Mouse (Mus musculus) limb, embryonic 15.5 days (tissue): Measurements from ENCODE around the gene Kif18b. TPM values are rescaled to one million over a fixed set of nuclear protein-coding genes. Genes with fewer than 3 reads are reported as not detected.

ENCODE experiments used
- ATAC-seq: fragments of 200-750 bp; cut with Nextera tagmentation; 2 replicates; pipeline ENCODE4 v1.8.0; 2017; ENCODE audit warnings: low read depth, moderate TSS enrichment; ENCODE audit not compliant: insufficient number of reproducible peaks, low FRiP score, low TSS enrichment
- H3K27ac ChIP-seq: fragments of 300-500 bp; sonication (generic); 2 replicates; pipeline ENCODE4 v1.5.1; 2015; ENCODE audit warnings: moderate library complexity, mild to moderate bottlenecking, inconsistent platforms
- H3K27me3 ChIP-seq: fragments of 300-500 bp; sonication (generic); 2 replicates; pipeline ENCODE4 v1.6.1; 2015; ENCODE audit warnings: inconsistent platforms
- H3K36me3 ChIP-seq: fragments of 300-500 bp; sonication (generic); 2 replicates; pipeline ENCODE4 v1.6.1; 2015; ENCODE audit warnings: inconsistent platforms
- H3K4me1 ChIP-seq: fragments of 300-500 bp; sonication (generic); 2 replicates; pipeline ENCODE4 v1.6.1; 2015; ENCODE audit warnings: inconsistent platforms
- H3K4me2 ChIP-seq: fragments of 300-500 bp; sonication (generic); 2 replicates; pipeline ENCODE4 v1.6.1; 2015; ENCODE audit warnings: mild to moderate bottlenecking, inconsistent platforms
- H3K4me3 ChIP-seq: fragments of 300-500 bp; sonication (generic); 2 replicates; pipeline ENCODE4 v1.5.1; 2015; ENCODE audit warnings: mild to moderate bottlenecking, inconsistent platforms
- H3K9ac ChIP-seq: fragments of 300-500 bp; sonication (generic); 2 replicates; pipeline ENCODE4 v1.6.1; 2015; ENCODE audit warnings: inconsistent platforms
- H3K9me3 ChIP-seq: fragments of 300-500 bp; sonication (generic); 2 replicates; pipeline ENCODE4 v1.6.1; 2016; ENCODE audit warnings: inconsistent platforms
- WGBS: fragments of 180-500 bp; shearing (Covaris S2); methylation state at CpG from one replicate; pipeline ENCODE4 v1.1.7; 2015; 5-methylcytosine and 5-hydroxymethylcytosine counted together
- polyA plus RNA-seq: library from polyadenylated mRNA; unstranded; fragments of >200 nt; fragmentation: Nextera tagmentation; extraction: Ambion mirVana; gene quantifications from 2 replicates; pipeline ENCODE4 v1.2.1, GENCODE M21; 2015

The Kif18b gene
- 8.0 and 8.4 TPM in 2 replicates for polyA plus RNA-seq

GRCm38 (mm10) chr11:102924557-102925350 is at the start of gene Kif18b:
Kif18b (minus strand) TSS chr11:102925124.
- Histone ChIP-seq H3K4me1 (peaks cover 28% of the 10 kb centered on the region), H3K4me2 (peak within 1 kb of the TSS; percentile 74), H3K9ac (peak within 1 kb of the TSS; percentile 45), H3K27ac (peak within 1 kb of the TSS; percentile 91), H3K9me3 (no peaks in the 10 kb centered on the region), H3K36me3 (no peaks in the 10 kb centered on the region), H3K27me3 (no peaks in the 10 kb centered on the region), H3K4me3 (peak within 1 kb of the TSS; percentile 74)
- under 1% methylated on average over 62 of the region's 62 CpGs for WGBS
- ATAC-seq, result peak; percentile 88

DNA sequence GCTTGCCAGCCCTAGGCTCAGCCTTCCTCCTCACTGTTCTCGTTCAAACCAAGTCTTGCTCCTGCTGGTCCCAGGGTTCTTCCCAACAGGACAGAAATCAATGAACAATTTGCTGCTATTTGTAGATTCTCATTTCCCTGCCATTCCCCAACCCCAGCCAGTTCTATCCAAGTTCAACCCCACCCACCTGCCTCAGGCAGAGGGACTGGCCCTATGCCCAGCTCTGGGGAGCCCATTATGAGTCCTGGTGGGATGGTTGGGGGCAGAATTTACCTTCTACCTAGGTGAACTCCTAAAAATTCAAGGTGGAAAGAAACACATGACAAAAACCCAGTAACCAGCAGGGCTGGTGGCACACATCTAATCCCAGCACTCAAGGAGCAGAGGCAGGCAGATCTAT is 47.4 kb upstream of the Kif18b start:
- no peak overlapping the region for H3K27ac ChIP-seq
- peaks cover 7% of the 10 kb centered on the region; the same call in 1 of the 2 replicates for H3K27me3 ChIP-seq
- no peak overlapping the region for H3K4me2 ChIP-seq
- 28% methylated on average over 1 of the region's 1 CpGs for WGBS
- H3K4me3 ChIP-seq, result no peak overlapping the region
- no peak overlapping the region for H3K9ac ChIP-seq
- no peaks in the 10 kb centered on the region for H3K36me3 ChIP-seq
- peaks cover 14% of the 10 kb centered on the region for H3K4me1 ChIP-seq
- ATAC-seq, result no peak
- no peaks in the 10 kb centered on the region for H3K9me3 ChIP-seq

DNA sequence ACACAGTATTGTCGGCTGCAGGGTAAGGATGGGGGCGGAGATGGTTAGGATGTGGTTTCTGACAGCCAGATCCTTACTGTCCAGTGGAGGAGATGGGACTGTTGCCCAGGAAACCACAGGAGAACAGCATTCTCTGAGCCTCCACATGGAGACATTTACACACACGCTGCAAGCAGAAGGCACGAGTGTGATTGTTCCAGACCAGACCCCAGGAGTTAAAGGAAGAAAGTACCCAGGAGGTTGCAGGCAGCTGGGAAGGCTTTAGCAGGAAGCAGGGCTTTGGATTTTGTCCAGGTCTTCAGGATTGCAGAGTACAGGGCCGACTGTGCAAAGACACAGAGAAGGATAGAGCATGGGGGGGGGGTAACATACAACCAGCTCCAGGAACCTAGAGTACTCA is 46.7 kb upstream of the Kif18b start:
- Histone ChIP-seq H3K4me1 (peaks cover 14% of the 10 kb centered on the region), H3K4me2 (no peak overlapping the region), H3K9me3 (no peaks in the 10 kb centered on the region), H3K36me3 (no peaks in the 10 kb centered on the region), H3K9ac (0 out of 2 replicates have a peak overlapping the region, but pooled peaks have one; percentile 20), H3K27me3 (peaks cover 8% of the 10 kb centered on the region; the same call in 1 of the 2 replicates), H3K27ac (no peak overlapping the region), H3K4me3 (no peak overlapping the region)
- 32% methylated on average over 5 of the region's 5 CpGs for WGBS
- no peak for ATAC-seq

GRCm38 (mm10) chr11:102964547-102965091 is 39.7 kb upstream of the Kif18b start:
- Histone ChIP-seq H3K4me2 (no peak overlapping the region), H3K4me3 (no peak overlapping the region), H3K4me1 (peaks cover 17% of the 10 kb centered on the region), H3K9ac (no peak overlapping the region), H3K27ac (no peak overlapping the region), H3K9me3 (no peaks in the 10 kb centered on the region), H3K27me3 (peaks cover 5% of the 10 kb centered on the region; the same call in 1 of the 2 replicates), H3K36me3 (no peaks in the 10 kb centered on the region)
- ATAC-seq, result no peak
- 70% methylated on average over 16 of the region's 16 CpGs for WGBS

- Histone ChIP-seq H3K4me3 (0 out of 2 replicates have a peak overlapping the region, but pooled peaks have one; percentile 9), H3K27me3 (peaks cover 5% of the 10 kb centered on the region; the same call in 1 of the 2 replicates)
- WGBS, result 19% methylated on average over 24 of the region's 24 CpGs
Observed at GRCm38 (mm10) chr11:102963855-102964546, 39.1 kb upstream of the Kif18b start.

DNA sequence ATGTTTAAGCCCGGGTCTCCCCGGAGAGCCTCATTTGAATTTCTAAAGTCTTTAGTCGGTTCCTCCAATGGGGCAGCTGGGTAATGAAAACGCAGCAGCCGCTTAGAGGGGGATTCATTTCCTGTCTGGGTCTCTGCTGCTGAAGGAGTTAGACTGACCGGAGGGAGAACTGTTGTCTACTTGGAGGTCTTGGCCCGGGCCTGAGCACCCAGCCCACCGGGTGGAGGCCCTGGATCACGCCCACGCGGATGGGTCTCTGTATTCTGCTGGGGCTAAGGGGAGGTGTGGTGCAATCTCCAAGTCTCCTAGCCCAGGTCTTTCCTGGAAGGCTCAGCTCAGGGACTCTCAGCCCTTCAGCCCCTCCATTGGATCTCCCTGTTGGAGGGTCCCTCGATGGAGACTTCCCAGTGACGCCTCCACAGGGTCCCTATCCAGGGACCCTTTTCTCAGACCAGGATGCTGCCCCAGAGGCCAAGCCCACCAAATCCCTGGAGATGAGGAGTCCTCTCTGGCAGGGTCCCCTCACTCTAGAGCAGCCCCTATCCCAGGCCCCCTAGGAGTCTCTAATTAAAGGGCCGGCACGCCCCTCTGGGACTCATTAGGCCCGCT is 38.4 kb upstream of the Kif18b start:
- WGBS, result 9% methylated on average over 16 of the region's 16 CpGs
- Histone ChIP-seq H3K27ac (0 out of 2 replicates have a peak overlapping the region, but pooled peaks have one; percentile 1), H3K9me3 (no peaks in the 10 kb centered on the region), H3K9ac (no peak overlapping the region), H3K36me3 (no peaks in the 10 kb centered on the region), H3K4me1 (peaks cover 17% of the 10 kb centered on the region), H3K4me3 (0 out of 2 replicates have a peak overlapping the region, but pooled peaks have one; percentile 9), H3K4me2 (peak overlapping the region; percentile 0), H3K27me3 (peaks cover 5% of the 10 kb centered on the region; the same call in 1 of the 2 replicates)
- ATAC-seq, result no peak

More at GRCm38 (mm10) chr11:102963855-102964546, 39.1 kb upstream of the Kif18b start:
- no peak for ATAC-seq
- Histone ChIP-seq H3K36me3 (no peaks in the 10 kb centered on the region), H3K9me3 (no peaks in the 10 kb centered on the region), H3K9ac (no peak overlapping the region), H3K27ac (no peak overlapping the region), H3K4me1 (peaks cover 17% of the 10 kb centered on the region), H3K4me2 (peak overlapping the region; percentile 0)

- peaks cover 17% of the 10 kb centered on the region for H3K4me1 ChIP-seq
- H3K27ac ChIP-seq, result no peak overlapping the region
- no peaks in the 10 kb centered on the region for H3K9me3 ChIP-seq
- no peak overlapping the region for H3K9ac ChIP-seq
- 40% methylated on average over 7 of the region's 7 CpGs for WGBS
- H3K4me3 ChIP-seq, result no peak overlapping the region
- no peaks in the 10 kb centered on the region for H3K36me3 ChIP-seq
- peaks cover 5% of the 10 kb centered on the region; the same call in 1 of the 2 replicates for H3K27me3 ChIP-seq
- peak overlapping the region; percentile 0 for H3K4me2 ChIP-seq
- no peak for ATAC-seq
Observed at GRCm38 (mm10) chr11:102962861-102963245, 37.9 kb upstream of the Kif18b start.

- peaks cover 17% of the 10 kb centered on the region for H3K4me1 ChIP-seq
- 91% methylated on average over 4 of the region's 4 CpGs for WGBS
Observed at GRCm38 (mm10) chr11:102961082-102961481, 36.2 kb upstream of the Kif18b start.

DNA sequence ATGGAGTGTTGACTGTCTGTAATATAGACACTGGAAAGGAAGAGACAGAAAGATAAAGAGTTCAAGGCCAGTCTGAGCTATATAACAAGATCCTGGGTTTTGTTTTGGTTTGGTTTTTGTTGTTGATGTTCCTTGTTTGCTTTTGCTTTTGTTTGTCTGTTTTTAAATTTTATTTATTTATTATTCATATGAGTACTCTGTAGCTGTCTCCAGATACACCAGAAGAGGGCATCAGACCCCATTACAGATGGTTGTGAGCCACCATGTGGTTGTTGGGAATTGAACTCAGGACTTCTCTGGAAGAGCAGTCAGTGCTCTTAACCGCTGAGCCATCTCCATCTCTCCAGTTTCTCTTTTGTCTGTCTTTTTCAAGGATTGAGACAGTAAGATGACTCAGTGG is 33.9 kb upstream of the Kif18b start:
- Histone ChIP-seq H3K4me1 (peaks cover 15% of the 10 kb centered on the region), H3K4me3 (no peak overlapping the region), H3K27ac (no peak overlapping the region), H3K27me3 (peaks cover 4% of the 10 kb centered on the region), H3K9ac (no peak overlapping the region), H3K36me3 (no peaks in the 10 kb centered on the region), H3K4me2 (no peak overlapping the region), H3K9me3 (no peaks in the 10 kb centered on the region)
- 83% methylated on average over 1 of the region's 1 CpGs for WGBS
- no peak for ATAC-seq

More at GRCm38 (mm10) chr11:102961082-102961481, 36.2 kb upstream of the Kif18b start:
- Histone ChIP-seq H3K27ac (no peak overlapping the region), H3K9ac (no peak overlapping the region), H3K36me3 (no peaks in the 10 kb centered on the region), H3K4me2 (no peak overlapping the region), H3K4me3 (no peak overlapping the region), H3K9me3 (no peaks in the 10 kb centered on the region), H3K27me3 (no peaks in the 10 kb centered on the region)
- no peak for ATAC-seq

DNA sequence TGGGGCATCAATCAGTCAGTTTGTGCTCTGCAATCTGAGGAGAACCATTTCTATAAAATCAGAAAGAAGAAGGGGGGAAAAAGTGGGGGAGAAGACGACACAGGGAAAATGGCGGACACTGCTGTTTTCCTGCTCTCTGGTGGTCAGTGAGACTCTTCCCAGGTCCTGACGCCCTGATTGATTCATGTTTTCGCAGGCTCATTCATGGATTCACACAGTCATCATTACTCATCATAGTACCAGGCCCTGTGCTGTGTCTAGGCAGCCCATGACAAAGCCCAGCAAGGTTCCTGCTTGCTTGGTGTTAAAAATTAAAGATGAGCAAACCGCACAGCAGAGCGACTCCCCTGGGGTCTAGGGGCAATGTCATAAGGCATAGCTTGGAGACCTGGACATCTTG is 33.5 kb upstream of the Kif18b start:
- 86% methylated on average over 6 of the region's 6 CpGs for WGBS
- Histone ChIP-seq H3K9ac (no peak overlapping the region), H3K36me3 (no peaks in the 10 kb centered on the region), H3K9me3 (no peaks in the 10 kb centered on the region), H3K4me3 (no peak overlapping the region), H3K4me1 (peaks cover 11% of the 10 kb centered on the region), H3K27me3 (peaks cover 5% of the 10 kb centered on the region), H3K4me2 (no peak overlapping the region), H3K27ac (no peak overlapping the region)
- ATAC-seq, result no peak

DNA sequence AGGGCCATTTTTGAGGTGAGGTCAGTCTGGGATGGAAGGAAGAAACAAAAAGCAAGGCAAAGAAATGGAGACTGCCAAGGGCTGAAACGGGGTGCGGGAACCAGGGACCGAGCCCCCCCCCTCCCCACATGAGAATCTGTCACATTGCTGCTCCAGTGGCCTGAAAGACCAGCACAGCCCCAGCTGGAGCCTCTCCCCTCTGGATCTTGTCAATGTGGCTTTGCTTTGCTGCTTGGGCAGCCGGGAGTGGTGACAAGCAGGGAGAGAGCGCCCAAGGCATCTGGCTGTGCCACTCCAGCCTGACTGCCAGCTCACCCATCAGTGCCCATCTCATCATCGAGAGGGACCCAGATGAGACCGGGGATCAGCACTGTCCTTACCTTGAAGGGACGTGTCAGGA is 32.8 kb upstream of the Kif18b start:
- Histone ChIP-seq H3K36me3 (no peaks in the 10 kb centered on the region), H3K4me1 (peaks cover 4% of the 10 kb centered on the region; the same call in 1 of the 2 replicates), H3K9ac (no peak overlapping the region), H3K27ac (no peak overlapping the region), H3K27me3 (peaks cover 12% of the 10 kb centered on the region), H3K4me3 (no peak overlapping the region), H3K9me3 (no peaks in the 10 kb centered on the region), H3K4me2 (no peak overlapping the region)
- ATAC-seq, result no peak
- 81% methylated on average over 8 of the region's 8 CpGs for whole genome bisulfite sequencing
